Mouse (Mus musculus): ENCODE measurements at regions not wholly inside any gene's neighbourhood (a gene's known extent, or its start where the extent isn't known, plus 50 kb on each side); places are given as distances from the start of the nearest gene placed in this dataset.
A peak's percentile ranks its signal among the peaks of the same experiment; 100 is the strongest.

DNA sequence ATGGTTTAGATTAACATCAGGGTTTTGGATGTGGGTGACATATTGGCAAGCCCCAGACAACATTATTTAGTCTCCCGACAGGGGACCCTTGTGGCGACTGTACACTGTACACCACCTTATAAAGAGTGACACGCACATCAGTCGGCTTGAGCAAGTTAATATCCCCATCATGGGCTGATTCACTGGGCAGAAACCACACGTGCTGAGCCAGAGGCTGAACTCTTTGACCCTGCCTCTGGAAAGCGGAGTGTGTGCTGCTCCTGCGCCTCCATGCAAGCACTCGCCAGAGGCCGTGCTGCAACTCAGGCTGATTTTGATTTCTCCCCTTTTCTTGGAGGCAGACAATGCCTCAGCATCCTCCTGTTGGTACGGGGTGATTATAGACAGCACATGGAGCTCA, 125.2 kb upstream of the Msx2 start:
- ATAC-seq (replicated peaks; ENCODE audit: poor library complexity): no peak

DNA sequence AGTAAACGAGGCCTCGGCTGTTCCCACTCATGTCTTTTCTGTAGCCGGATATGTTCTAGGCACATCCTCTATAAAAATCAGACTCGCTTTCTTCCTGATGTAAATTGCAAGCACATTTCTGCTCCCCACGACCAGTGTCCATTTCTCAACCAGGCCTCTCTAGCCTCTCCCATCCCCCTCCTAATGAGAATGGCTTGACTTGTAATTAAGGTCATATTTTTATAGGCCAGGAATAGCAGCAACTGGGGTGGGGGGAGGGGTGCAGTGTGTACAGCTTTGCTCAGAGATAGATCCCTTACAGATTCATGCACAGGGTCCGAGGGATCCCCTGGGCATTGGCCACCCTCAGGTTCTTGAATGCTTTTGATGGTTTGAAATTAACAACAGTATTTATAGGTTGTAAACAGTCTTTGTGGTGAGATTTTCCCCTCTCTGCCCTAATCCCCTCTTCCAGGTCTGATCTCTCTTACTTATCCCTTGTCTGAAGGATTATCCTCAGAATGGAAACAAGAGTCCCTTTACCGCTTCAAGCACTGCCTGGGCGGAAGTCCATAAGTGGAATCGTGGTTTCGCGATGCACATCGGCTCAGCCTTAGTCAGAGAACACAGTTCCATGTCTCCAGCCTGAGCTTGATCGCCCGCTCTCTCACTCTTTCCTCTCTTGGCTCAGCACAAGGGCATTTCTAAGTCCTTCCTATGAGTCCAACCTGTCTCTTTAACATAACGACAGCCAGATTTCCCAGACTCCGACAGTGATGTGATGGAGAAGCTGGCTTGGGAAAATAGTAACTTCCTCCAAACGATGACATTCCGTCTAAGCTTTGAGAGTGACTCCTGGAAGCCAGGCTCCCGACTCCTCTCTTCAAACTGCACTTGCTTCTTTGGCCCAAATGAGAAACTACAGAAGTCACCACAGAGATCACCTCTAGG, 124.3 kb upstream of the Msx2 start:
- ATAC-seq (replicated peaks; ENCODE audit: poor library complexity): no peak

DNA sequence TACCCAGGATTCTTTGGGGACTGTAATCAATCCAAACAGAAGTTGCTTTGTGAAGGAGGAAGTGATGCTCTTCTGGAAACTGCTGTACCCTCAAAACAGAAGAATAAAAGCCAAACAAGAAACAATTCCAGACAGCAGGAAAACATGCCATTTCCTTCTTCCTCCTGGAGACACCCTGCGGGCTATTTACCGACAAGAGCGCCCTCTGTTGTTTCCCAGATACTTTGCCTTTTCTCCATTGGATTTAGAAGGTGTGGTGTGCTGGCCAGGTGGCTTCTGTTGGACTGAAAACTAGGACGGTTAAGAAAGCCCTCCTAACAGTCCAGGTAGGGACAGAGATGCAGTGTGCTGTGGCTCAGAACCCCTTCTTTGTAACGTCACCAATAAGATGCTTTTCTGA, 119.9 kb upstream of the Msx2 start:
- ATAC-seq (replicated peaks; ENCODE audit: poor library complexity): no peak

DNA sequence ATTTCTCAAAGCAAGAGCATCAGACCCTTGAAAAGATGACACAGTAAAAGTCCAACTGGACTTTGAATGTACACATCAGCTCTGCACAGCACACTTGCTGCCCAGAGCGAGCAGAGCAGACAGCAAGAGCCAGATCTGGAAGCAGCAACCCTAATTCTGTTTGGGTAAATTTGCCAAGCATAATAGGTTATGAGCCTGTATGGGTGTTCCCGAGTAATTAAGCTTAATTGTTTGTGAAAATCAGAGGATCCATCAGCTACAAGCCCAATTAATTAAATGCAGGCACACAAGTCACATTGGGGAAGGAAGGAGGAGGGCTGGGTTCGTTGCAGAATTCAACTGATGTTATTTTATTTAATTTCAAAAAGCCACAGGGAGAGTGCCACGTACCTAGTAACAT, 113.9 kb upstream of the Msx2 start:
- ATAC-seq (replicated peaks; ENCODE audit: poor library complexity): no peak

DNA sequence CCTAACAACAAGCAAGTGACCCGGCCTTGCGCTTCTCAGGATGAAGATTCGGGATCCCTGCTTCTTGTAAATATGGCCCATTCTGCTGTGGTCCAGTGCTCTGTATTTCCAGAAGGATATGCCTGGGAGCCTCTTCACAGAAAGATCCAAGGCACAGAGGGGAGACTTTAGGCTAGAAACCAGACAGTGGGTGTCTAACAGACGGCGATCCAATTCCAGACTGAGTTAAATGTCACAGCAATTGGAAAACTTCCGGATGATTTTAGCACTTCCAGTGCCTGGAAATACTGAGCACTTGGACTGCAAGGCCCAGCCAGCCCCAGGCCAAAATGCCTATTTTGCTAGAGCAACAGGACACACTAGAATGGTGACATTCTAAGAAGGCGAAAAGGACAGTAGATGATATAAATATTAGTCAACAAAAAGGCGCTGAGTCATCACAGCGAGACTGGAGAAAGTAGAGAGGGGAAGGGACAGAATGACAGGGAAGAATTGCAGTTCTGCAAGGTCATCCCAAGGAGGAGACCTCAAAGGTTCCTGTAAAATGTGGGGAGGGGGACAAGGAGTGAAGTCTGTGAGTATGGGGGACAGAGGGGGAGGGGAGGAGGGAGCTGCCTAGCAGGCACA, 111.7 kb upstream of the Msx2 start:
- no peak for ATAC-seq (replicated peaks; ENCODE audit: poor library complexity)

DNA sequence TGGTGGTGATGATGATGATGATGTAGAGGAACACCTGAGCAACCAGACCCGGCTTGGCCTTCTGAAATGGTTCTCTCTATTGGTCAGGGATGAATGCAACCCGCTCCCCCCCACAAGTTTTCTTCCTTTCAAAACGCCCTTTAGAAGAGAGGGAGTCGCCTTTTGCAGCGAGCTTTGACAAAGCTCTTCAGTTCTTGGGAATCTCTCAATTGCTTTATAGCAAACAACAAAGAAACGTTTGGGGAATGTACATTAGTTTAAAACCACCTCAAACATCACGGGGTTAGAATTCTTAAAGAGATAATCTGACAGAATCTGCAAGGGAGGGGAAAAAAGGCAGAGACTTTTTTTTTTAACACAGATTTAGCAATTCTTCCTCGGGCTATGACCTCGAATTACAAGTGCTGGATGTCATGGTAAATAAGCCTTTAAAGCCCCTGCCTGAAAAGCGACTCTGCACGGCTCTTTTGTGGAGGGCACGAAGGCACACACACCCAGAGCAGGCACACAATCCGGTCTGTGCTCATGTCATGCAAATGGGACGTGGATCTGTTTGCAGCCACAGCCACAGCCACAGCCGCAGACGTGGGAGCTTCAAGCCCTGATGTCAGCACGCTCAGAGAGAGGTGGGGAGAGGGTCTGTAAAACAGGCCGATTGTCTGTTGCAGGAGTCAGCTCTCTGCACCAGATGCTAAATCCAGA, 81.2 kb upstream of the Msx2 start:
- ATAC-seq (replicated peaks; ENCODE audit: poor library complexity): no peak

DNA sequence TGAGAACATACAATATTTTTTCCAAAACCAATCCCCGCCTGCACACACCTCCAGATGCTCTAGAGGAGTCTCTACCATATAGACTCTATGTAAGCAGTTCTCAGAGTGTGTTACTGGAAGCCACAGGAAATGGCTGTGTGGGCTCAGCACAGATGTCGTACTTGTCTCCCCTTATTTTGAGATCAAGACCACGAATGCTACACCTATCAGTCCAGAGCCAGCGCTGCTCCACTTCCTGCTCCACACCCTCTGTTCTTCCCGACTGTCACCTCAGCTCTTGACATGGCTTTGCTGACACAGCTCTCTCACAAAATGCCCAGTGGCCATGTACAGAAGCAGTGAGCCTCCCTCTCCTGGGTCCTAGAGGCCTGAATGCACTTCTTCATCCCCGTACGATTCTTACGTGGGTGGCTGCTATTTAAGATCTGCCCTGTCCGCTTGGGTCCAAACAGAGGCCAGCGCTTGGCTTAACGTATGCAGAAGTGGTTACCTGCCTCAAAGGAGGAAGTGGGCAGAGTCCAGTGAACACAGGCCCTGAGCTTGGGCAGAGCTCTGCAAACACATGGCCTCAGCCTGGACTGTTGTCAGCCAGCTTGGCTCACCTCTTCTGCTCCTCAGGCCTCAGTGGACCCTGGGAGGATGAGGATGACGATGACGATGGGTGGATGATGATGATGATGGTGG, 80.5 kb upstream of the Msx2 start:
- ATAC-seq (replicated peaks; ENCODE audit: poor library complexity): peak; percentile 65

DNA sequence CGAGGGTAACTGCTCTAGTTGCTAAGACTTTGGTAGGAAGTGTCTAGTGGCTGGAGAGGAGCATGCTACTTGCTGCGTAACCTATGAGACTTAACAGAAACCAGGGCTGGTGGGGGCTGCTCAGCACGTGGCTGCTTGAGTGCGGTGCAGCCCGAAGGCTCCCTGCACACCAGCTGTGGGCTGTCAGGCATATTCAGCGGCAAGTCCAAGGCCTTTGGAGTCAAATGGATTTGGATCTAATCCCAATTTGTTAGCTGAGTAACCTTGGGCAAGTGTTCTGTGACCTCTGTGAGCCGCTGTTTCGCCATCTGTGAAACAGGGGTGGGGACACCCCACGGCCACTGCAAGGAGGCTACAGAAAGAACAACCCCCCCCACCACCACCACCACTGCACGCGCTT, 75.5 kb upstream of the Msx2 start:
- no peak for ATAC-seq (replicated peaks; ENCODE audit: poor library complexity)

DNA sequence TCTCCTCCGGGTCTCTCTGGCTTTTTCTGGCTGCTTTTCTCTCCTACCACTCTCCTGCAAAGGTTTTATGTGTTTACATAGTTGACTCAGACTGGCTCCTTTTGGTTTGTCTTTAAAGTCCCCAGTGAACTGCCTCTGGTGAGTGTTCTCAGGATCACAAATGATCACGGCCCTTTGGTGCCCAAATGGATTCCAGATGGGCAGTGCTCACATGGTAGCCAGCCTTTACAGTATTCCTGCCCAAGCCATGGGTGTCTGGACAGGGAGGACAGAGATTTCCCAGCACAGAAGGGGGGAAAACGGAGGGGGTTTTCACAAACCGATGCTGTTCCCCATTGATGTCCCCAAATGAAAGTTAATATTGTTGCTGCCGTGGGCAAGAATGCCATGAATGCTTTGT, 70.4 kb upstream of the Msx2 start:
- ATAC-seq (replicated peaks; ENCODE audit: poor library complexity): no peak

DNA sequence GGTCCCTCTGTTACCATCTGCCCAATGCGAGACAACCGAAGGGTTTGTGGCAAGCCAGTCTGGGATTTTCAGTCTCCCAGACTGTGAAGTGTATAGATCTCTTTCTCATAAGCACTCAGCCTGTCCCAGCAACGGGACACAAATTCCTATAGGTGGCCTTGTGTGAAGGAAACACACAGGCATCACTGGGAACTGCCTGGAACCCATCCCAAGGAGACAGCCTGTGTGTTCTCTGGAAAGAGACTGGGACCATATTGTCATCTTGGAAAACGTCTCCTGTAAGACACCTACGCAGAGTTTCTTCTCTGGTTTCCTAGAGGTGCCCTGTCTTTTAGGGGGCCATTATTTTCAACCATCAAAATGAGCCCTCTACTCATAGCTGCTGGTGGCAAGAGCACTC, 66.9 kb upstream of the Msx2 start:
- ATAC-seq (replicated peaks; ENCODE audit: poor library complexity): no peak

DNA sequence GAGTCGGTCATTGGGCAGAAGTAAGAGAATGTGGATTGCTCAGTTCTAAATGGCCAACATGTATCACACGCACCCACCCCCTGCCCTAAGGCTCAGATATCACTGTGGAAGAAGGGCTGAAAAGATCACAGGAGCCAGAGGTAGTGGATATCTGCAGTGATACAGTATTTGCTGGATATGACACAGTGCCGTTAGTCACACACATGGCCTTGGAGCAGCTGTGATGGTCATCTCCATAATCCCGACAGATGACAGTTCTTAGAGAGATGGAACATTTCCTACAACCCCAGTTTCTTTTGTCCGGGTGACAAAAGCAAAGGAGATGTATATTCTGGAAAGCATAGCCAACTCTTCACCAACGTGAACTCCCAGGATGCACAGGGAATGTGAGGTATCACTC, 65.1 kb upstream of the Msx2 start:
- ATAC-seq (replicated peaks; ENCODE audit: poor library complexity): no peak

DNA sequence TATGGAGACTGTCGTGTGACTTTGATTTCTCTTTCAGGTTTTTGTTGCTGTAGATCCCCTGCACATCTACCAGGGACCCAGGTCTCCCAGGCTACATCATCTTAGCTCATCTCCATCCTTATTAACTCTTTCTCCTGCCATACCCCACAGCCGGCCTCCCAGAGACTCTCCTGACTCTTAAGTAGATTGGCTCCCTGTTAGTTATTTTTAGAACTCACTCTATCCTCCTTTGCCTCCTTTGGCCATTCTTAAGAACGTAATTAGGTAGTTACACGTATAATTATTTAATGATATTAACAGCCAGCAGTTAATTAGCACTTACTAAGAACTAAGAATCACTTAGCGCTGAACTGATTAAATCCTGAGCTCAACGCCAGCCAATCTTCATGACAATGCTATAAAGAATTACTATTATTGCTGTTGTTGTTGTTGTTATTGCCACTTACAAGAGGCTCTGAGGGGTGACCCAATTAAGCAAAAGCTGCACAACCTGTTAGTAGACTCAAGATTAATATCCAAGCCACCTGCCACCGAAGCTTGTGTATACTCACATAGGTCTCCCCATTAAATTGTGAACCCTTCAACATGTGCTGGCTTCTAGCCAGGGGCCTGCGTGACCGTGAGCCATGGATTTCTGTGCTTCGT, 63.0 kb upstream of the Msx2 start:
- no peak for ATAC-seq (replicated peaks; ENCODE audit: poor library complexity)

DNA sequence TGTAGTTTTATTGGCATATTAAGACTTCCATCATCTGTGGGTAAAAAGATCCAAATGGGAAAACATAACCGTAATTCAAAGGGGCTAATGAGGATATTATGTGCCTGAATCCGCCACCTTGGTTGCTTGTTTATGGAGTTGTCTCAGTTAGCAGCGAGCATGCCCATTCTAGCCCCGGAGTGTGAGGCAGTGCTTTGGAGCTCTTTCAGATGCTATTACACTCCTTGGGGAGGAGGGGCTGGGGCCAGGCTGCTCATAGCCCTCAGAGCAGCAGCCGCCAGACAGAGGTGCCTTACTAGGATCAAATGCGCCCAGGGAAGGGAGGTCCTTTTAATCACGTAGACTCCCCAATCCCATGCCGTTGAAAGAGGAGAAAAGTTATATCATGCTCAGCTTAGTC, 60.9 kb upstream of the Msx2 start:
- no peak for ATAC-seq (replicated peaks; ENCODE audit: poor library complexity)

DNA sequence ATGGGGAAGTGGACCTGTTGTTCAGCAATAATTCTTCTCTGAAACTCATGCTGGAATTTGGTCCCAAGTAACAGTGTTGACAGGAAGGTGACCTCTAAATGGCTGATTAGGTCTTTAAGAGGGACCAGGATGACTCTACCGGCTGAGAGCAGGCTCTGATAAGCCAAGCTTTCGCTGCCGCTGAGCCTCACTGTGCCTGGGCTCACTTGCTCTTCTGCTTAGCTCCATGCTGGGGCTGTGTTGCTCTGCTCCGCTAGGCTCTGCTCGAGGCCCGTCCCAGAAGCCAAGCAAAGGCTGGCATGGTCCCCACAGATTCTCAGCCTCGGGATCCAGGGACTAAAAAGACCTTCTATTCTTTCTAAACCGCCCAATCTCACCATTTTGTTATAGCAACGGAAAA, 54.0 kb upstream of the Msx2 start:
- ATAC-seq (replicated peaks; ENCODE audit: poor library complexity): no peak

DNA sequence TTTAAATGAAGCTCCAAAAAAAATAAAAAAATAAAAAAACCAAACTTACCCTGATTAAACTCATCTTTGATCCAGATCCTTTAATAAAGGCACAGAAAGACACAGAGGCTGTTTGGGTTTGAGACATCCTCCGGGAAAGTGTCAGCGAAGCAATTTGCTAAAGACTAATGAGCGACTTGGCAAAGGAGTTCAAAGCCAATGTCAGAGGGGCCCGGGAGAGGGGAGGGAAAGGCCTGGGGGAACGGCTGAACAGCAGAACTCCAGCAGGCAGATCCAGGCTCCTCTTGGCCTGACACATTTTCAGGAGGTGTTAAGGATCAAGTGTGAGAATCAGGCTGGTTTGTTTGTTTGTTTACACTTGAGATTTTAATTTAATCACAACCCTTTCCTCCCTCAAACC, 49.9 kb upstream of the Msx2 start:
- no peak for ATAC-seq (replicated peaks; ENCODE audit: poor library complexity)
